Mouse (Mus musculus): ENCODE measurements around the gene Flot1.

The Flot1 gene

DNA sequence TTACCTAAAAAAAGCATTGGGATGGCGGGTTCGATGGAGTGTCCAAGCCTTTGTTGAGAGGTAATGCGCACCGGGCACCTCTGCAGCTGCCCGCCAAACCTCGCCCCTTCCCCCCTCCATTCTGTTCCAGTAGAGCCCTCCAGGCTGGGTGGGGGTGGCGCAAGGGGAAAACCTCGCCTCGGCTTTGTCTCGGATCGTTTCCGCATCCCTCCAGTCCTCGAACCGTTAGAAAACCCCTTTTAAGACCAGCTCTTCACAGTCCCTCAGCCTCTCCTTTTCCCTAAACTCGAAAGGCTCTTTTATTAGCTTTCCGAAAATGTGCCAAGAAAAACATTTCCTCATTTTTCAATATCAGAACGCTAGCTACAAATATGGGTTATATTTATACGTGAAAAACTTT lies 14.5 kb downstream of the Flot1 start:
- CTCF ChIA-PET: interaction anchor here (0.6 to 8.3 kb wide), 16 partner anchors 10 to 253 kb away, joined by 3 to 50 read pairs (median 6); partner anchors contain the start of genes Flot1 (in 1 of the 4) and Nrm (in 1 of the 4)
- POLR2A ChIA-PET: interaction anchor here (0.6 to 17.7 kb wide), 83 partner anchors 8 to 580 kb away, joined by 3 to 490 read pairs (median 5); partner anchors contain the start of genes Dhx16 (in 3 of the 4), Flot1 (in 3 of the 4), Ier3 (in 3 of the 4) and Mrps18b (in 3 of the 4)

DNA sequence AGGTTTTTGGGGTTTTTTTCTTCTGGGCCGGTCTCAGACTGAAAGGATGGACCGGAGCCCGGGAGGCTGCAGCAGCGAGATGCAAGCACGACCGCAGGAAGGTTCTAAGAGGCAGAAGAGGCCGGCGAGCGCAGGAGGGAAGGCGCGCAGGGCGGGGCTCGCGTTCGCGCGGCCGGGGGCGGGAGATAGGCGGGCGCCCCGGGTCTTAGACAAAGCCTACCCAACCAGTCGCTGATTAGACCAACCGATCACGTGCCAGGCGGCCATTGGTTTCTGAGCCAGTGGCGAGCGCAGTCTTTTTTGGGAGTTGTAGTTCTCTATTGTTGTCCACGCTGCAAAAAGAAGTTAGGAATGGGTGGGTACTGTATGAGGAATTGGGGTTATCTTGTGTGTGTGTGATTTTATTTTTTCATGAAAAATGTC lies 15.1 kb downstream of the Flot1 start, which contains the start of gene Tubb5:
Gene Tubb5 (minus strand): TSS at position 185 of the 423 bp plus-strand sequence.
- POLR2A ChIA-PET: interaction anchor here (0.7 to 17.7 kb wide), 60 partner anchors 7 to 1135 kb away, joined by 3 to 490 read pairs (median 6); partner anchors contain the start of genes Dhx16 (in 3 of the 4), Flot1 (in 3 of the 4), Ier3 (in 3 of the 4) and Nrm (in 3 of the 4)
- CTCF ChIA-PET: interaction anchor here (0.6 to 8.3 kb wide), 7 partner anchors 13 to 96 kb away, joined by 3 to 50 read pairs (median 5); partner anchors contain the start of gene Flot1 (in 1 of the 4)

DNA sequence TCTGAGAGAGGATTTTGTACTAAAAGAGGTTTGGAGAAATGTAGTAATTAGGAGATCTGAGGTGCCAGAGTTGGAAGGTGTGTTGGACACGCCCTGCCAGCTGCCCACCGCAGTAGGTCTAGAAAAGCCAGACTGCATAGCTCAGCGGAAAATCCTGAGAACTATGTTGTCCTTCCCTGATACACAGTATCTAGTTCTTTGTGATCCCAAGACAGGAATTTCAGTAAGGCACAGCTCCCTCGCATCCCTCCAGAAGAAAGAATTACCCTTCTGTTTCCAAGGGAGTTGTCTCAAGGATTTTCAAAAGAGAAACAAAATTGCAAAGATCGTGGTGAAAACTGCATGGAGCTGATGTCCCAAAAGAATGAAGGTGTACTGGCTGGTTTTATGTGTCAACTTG lies 15.5 kb downstream of the Flot1 start:
- ChIA-PET POLR2A (interaction anchor here (0.6 to 17.7 kb wide), 43 partner anchors 9 to 1134 kb away, joined by 3 to 490 read pairs (median 6); partner anchors contain the start of genes Dhx16 (in 3 of the 4), Flot1 (in 3 of the 4), Ier3 (in 3 of the 4) and Nrm (in 3 of the 4)), CTCF (interaction anchor here in 2 of 4 experiments (1.0 to 8.3 kb wide), 4 partner anchors 14 to 36 kb away, joined by 3 to 50 read pairs (median 4); partner anchors contain the start of gene Flot1 (in 1 of the 2))

DNA sequence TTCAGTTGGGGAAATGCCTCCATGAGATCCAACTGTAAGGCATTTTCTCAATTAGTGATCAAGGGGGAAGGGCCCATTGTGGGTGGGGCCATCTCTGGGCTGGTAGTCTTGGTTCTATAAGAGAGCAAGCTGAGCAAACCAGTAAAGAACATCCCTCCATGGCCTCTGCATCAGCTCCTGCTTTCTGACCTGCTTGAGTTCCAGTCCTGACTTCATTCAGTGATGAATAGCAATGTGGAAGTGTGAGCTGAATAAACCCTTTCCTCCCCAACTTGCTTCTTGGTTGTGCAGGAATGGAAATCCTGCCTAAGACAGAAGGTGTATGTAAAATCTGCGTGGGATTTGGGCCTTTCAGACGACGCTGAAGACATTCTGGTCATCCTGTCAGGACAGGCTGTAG lies 16.0 kb downstream of the Flot1 start:
- ChIA-PET CTCF (interaction anchor here in 2 of 4 experiments (1.0 to 8.3 kb wide), 4 partner anchors 14 to 35 kb away, joined by 3 to 50 read pairs (median 4); partner anchors contain the start of gene Flot1 (in 1 of the 2)), POLR2A (interaction anchor here (0.6 to 17.7 kb wide), 40 partner anchors 9 to 1134 kb away, joined by 3 to 490 read pairs (median 6); partner anchors contain the start of genes Dhx16 (in 3 of the 4), Flot1 (in 3 of the 4), Ier3 (in 3 of the 4) and Nrm (in 3 of the 4))

DNA sequence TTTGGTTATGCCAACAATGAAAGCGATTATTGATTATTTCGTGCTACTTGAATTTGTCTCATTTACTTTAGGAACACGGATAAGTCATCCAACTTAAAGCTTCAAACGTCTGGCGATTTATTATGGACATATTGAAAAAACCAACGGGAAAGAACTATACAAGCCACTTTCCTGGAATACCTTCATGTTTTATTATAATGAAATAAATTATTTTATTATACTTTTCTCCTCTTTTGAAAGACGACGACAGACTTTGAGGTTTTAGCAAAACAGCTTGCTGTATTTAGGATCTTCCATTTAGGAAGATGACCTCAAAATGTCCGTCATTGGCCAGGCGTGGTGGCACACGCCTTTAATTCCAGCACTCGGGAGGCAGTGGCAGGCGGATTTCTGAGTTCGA lies 17.5 kb downstream of the Flot1 start:
- ChIA-PET POLR2A (interaction anchor here (0.6 to 17.7 kb wide), 38 partner anchors 8 to 277 kb away, joined by 3 to 490 read pairs (median 7); partner anchors contain the start of genes Dhx16 (in 2 of the 4), Ier3 (in 2 of the 4), Nrm (in 2 of the 4) and Ppp1r18 (in 2 of the 4)), CTCF (interaction anchor here in 3 of 4 experiments (0.6 to 8.3 kb wide), 5 partner anchors 33 to 277 kb away, joined by 3 to 50 read pairs (median 5); no protein-coding TSS in a partner anchor)

DNA sequence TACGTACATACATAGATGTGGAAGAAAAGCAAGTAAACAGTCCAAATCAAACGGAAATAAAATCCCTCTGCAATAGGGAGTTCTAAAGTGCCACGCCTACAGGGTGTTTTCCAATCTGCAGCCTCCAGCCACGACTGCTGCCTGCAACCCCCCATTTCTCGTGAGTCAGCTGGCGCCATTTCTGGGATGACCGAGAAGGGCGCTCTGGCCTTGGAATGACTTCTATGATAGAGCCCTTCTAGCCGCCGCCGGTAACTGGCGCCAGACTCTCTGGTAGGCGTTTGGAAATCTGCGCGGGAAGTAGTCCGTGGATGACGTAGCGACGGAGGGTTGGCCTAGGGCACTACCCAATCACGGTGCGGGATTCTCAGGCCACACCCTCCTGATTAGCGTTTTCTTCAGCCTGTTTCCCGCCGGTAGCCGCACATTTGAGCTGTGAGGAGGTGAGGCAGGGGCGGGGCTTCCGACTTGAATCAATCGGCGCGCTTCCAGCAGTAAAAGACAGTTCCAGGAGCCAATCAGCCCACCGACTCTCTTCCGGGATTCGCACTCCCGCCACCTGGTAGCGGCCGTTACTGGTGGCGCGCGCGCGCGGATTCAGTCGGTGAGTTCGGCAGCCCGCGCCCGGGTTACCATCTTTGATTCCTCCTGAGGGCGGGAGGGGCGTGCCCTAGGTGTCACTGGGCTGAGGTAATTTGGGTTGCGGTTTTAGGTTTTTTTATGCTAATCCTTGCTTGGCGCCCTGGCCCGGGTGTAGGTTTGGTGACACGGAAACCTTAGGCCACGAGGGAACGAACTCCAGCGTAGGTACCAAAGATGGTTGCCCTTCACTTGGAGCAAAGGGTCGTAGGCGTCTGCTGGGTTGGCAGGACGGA lies 18.3 kb downstream of the Flot1 start, which contains the start of gene Mdc1:
Gene Mdc1 (plus strand): TSS at position 440 of the 875 bp plus-strand sequence.
- ChIA-PET POLR2A (interaction anchor here (0.6 to 17.7 kb wide), 91 partner anchors 8 to 598 kb away, joined by 3 to 490 read pairs (median 5); partner anchors contain the start of genes Flot1 (in 3 of the 4), Ier3 (in 3 of the 4), Mrps18b (in 3 of the 4) and Nrm (in 3 of the 4)), CTCF (interaction anchor here (0.5 to 8.3 kb wide), 21 partner anchors 20 to 1239 kb away, joined by 3 to 50 read pairs (median 4); partner anchors contain the start of genes Nrm (in 2 of the 4) and Dhx16 (in 1 of the 4))

DNA sequence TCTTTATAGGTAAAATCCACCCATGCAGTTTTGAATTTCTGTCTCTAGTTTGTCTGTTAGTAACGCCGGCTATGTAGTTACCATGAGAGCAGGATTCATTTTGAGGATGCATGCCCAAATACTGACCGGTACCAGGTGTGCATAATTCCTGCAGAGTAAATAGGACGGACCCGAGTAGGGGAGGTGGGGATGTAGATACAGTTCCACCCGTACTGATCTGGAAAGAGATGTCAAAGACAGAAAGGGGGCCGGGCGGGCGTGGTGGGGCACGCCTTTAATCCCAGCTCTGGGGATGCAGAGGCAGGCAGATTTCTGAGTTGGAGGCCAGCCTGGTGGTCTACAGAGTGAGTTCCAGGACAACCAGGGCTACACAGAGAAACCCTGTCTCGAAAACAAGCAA lies 19.0 kb downstream of the Flot1 start:
- ChIA-PET POLR2A (interaction anchor here in 3 of 4 experiments (0.6 to 17.7 kb wide), 78 partner anchors 8 to 598 kb away, joined by 3 to 490 read pairs (median 5); partner anchors contain the start of genes Flot1 (in 3 of the 3), Ier3 (in 3 of the 3), Nrm (in 3 of the 3) and Atat1 (in 2 of the 3)), CTCF (interaction anchor here (0.5 to 8.3 kb wide), 19 partner anchors 19 to 1238 kb away, joined by 3 to 50 read pairs (median 4); partner anchors contain the start of genes Nrm (in 2 of the 4) and Dhx16 (in 1 of the 4))

DNA sequence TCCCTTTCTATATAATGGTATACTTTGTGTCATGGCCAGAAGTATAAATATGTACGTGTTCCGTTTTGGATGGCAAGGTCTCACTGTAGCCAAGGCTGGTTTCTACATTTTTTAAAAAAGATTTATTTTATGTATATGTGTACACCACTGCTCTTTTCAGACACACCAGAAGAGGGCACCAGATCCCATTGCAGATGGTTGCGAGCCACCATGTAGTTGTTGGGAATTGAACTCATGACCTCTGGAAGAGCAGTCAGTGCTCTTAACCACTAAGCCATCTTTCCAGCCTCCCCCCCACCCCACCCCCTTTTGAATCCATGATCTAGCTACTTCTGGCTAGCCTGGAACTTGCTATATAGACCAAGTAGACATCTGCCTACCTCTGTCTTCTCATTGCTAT lies 20.5 kb downstream of the Flot1 start:
- ChIA-PET CTCF (interaction anchor here in 3 of 4 experiments (0.6 to 4.1 kb wide), 7 partner anchors 17 to 359 kb away, joined by 3 to 23 read pairs (median 4); partner anchors contain the start of gene Nrm (in 1 of the 3)), POLR2A (interaction anchor here in 3 of 4 experiments (0.6 to 17.7 kb wide), 9 partner anchors 9 to 73 kb away, joined by 3 to 490 read pairs (median 7); partner anchors contain the start of genes Nrm (in 2 of the 3), Ppp1r18 (in 2 of the 3), Dhx16 (in 1 of the 3) and Ier3 (in 1 of the 3))

DNA sequence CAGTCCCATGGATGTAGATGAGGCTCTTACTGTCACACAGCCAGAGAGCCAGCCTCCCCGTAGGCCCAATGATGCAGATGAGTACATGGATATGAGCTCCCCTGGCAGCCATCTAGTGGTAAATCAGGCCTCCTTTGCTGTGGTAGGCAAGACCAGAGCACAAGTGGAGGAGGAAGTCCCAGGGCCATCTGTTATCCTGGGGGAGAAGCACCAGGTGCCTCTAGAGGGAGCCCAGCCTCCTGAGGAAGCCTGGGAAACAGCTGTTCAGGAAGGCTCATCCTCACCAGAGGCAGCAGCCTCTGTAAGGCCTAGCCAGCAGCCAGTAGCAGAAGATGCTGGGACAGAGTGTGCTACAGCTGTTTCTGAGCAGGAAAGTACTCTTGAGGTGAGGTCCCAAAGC lies 25.1 kb downstream of the Flot1 start:
- ChIA-PET CTCF (interaction anchor here (0.5 to 4.5 kb wide), 16 partner anchors 10 to 109 kb away, joined by 3 to 18 read pairs (median 5); partner anchors contain the start of genes Nrm (in 2 of the 4) and Dhx16 (in 1 of the 4)), POLR2A (interaction anchor here (0.7 to 17.7 kb wide), 16 partner anchors 8 to 71 kb away, joined by 3 to 490 read pairs (median 4); partner anchors contain the start of genes Nrm (in 3 of the 4), Tubb5 (in 2 of the 4), Atat1 (in 1 of the 4) and Ier3 (in 1 of the 4))

DNA sequence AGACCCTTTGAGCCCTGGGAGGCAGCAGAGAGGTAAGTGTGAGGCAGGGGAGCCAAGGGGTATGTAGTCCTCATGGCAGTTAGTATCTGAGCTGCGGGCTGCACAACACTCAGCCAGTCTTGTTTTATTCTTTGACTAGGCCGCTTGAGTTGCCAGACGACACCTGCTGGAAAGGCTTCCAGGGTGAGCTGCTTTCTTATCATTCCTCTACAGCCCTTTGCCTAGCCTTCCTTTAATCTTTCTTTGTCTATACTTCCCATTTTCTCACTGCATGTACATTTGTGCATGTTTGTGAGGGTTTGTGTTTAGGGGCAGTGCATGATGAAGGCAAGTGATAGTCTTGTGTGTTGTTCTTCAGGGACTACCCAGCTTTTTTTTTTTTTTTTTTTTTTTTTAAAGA lies 27.9 kb downstream of the Flot1 start:
- POLR2A ChIA-PET: interaction anchor here in 3 of 4 experiments (0.6 to 17.7 kb wide), 11 partner anchors 8 to 87 kb away, joined by 3 to 490 read pairs (median 6); partner anchors contain the start of genes Nrm (in 3 of the 3), Ier3 (in 1 of the 3), Mdc1 (in 1 of the 3) and Ppp1r18 (in 1 of the 3)

DNA sequence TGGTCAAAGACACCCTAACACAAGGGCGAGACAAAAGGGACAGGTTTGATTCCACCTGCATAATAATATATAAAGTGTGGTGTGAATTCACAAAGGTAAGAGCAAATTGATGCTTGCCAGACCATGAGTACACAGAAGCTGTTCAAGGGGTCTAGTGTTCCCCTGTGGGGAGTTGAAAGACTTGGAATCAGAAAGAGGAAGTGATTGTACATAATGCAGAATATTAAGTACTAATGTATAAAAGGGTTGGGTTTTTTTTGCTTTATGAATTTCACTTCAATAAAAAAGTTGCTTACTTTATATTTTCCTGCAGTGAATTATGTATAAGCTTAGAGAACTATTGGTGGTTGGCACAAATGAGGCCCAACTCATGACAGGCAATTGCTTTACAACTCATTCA lies 36.3 kb downstream of the Flot1 start:
- ChIA-PET CTCF (interaction anchor here in 3 of 4 experiments (1.5 to 6.7 kb wide), 4 partner anchors 12 to 24 kb away, joined by 4 to 57 read pairs (median 9); no protein-coding TSS in a partner anchor), POLR2A (interaction anchor here in 3 of 4 experiments (0.6 to 19.8 kb wide), 26 partner anchors 9 to 121 kb away, joined by 3 to 490 read pairs (median 12); partner anchors contain the start of genes Mdc1 (in 3 of the 3), Dhx16 (in 2 of the 3), Ier3 (in 2 of the 3) and Tubb5 (in 2 of the 3))

More for the DNA sequence above, 27.9 kb downstream of the Flot1 start:
- CTCF ChIA-PET: interaction anchor here in 2 of 4 experiments (0.6 to 1.2 kb wide), 3 partner anchors 10 to 23 kb away, joined by 3 to 4 read pairs (median 3); partner anchors contain the start of gene Nrm (in 1 of the 2)

DNA sequence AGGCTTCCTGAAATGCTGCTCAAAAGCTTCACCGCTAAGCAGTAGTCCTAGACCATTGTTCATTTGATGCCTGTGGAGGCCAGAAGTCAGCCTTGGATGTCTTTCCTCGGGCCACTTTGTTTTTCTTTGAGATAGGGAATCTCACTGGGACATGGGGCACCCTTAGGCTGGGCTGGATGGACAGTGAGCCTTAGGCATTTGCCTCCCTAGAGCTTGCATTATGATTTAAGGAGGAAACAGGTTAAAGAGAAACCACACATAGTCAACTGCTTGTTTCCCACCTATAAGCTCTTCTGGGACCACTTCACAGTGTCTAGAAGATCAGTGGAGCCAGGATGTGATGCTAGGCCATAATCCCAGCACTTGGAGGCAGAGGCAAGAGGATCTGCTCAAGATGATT lies 36.8 kb downstream of the Flot1 start:
- ChIA-PET CTCF (interaction anchor here in 3 of 4 experiments (1.5 to 6.7 kb wide), 6 partner anchors 10 to 78 kb away, joined by 3 to 57 read pairs (median 10); no protein-coding TSS in a partner anchor), POLR2A (interaction anchor here (0.6 to 19.8 kb wide), 42 partner anchors 8 to 121 kb away, joined by 3 to 490 read pairs (median 6); partner anchors contain the start of genes Flot1 (in 3 of the 4), Ier3 (in 3 of the 4), Mdc1 (in 3 of the 4) and Tubb5 (in 3 of the 4))

DNA sequence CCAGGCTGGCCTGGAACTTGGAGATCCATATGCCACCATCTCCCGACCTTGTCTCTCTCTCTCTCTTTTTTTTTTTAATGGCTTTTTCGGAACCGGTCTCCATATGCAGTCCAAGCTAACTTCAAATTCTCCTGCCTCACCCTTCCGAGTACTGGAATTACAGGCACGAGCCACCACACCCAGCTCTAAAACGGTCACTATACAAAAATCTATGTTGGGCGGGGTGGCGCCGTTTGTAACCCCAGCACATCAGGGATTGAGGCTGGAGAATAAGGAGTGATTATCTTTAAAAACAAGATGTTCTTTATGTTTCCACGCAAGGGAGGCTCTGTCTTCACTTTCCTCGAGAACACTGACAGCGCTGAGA lies 37.8 kb downstream of the Flot1 start:
- CTCF ChIA-PET: interaction anchor here (0.6 to 6.7 kb wide), 22 partner anchors 10 to 328 kb away, joined by 3 to 57 read pairs (median 4); partner anchors contain the start of genes Mdc1 (in 2 of the 4), Dhx16 (in 1 of the 4) and Ier3 (in 1 of the 4)
- POLR2A ChIA-PET: interaction anchor here (0.5 to 19.8 kb wide), 64 partner anchors 8 to 1176 kb away, joined by 3 to 490 read pairs (median 5); partner anchors contain the start of genes Ier3 (in 4 of the 4), Flot1 (in 3 of the 4), Mdc1 (in 3 of the 4) and Mrps18b (in 3 of the 4)

DNA sequence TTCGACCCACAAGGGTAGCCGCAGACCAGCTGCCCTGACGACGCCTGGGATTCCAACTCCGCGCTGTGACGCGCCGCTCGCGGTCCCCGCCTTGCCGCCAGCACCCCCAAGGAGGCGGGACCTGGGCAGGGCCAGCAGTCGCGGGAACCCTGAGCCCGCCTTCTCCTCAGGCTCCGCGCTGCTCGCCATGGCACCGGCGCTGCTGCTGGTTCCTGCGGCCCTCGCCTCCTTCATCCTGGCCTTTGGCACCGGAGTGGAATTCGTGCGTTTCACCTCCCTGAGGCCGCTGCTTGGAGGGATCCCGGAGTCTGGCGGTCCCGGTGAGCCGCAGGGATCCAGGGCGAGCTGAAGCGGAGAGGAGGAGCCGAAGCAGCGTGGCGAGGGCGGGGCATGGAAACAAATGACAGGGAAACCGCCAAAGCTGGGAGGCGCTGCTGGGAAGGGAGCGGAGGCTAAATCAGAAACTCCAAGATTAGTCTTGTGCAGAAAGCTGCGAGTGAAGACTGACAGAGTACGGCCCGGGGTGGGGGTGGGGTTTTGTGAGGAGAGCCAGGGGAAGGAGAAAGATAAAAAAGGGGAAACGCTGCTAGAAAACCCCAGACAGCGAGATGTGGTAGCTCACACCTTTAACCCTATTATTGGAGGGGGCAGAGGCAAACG lies 38.3 kb downstream of the Flot1 start, which contains the start of gene Nrm:
Gene Nrm (plus strand): TSS at position 121 of the 660 bp plus-strand sequence.
- CTCF ChIA-PET: interaction anchor here (0.6 to 6.7 kb wide), 30 partner anchors 10 to 328 kb away, joined by 3 to 57 read pairs (median 4); partner anchors contain the start of genes Ier3 (in 2 of the 4), Mdc1 (in 2 of the 4) and Dhx16 (in 1 of the 4)
- POLR2A ChIA-PET: interaction anchor here (0.6 to 19.8 kb wide), 70 partner anchors 8 to 1727 kb away, joined by 3 to 490 read pairs (median 5); partner anchors contain the start of genes Ier3 (in 4 of the 4), Flot1 (in 3 of the 4), Mdc1 (in 3 of the 4) and Tubb5 (in 3 of the 4)

DNA sequence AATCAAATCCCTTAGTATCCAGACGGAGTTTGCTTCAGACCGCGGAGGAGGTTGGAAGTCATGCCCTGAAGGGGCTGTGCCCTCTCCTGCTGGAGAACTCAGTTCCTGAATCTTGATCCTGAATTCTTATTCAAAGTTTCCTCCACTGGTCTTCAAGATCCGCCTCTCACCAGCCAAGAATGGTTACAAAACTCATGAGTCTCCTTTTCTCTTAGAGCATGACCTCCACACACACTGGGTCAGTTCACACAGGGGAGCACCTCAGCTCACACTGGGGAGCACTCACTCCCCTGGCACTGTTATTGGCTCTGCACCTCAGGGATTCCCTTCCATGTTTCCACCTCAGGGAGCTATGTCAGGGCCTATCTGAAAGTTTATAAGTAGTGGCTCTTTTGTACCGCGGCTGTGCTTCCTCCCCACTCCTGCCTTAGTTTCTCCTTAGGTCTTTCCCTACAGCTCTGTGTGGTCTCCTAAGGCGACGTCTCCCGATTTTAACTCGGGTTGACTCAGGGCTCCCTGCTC lies 41.9 kb downstream of the Flot1 start:
- CTCF ChIA-PET: interaction anchor here (0.7 to 3.1 kb wide), 10 partner anchors 9 to 133 kb away, joined by 3 to 17 read pairs (median 6); partner anchors contain the start of gene Dhx16 (in 2 of the 4)
- POLR2A ChIA-PET: interaction anchor here (0.6 to 19.8 kb wide), 26 partner anchors 8 to 54 kb away, joined by 3 to 490 read pairs (median 4); partner anchors contain the start of genes Mdc1 (in 3 of the 4), Flot1 (in 2 of the 4), Ier3 (in 1 of the 4) and Tubb5 (in 1 of the 4)

Measured in embryonic stem cell, embryonic (primary cell).